Mouse (Mus musculus) lung, embryonic 14.5 days (tissue): ENCODE measurements around the gene Filip1. TPM values are rescaled to one million over a fixed set of nuclear protein-coding genes. Genes with fewer than 3 reads are reported as not detected.

ENCODE experiments used
- ATAC-seq: fragments of 200-750 bp; cut with Nextera tagmentation; 2 replicates; pipeline ENCODE4 v1.8.0; 2017; ENCODE audit warnings: mild to moderate bottlenecking, moderate TSS enrichment, moderate library complexity; ENCODE audit not compliant: insufficient read depth
- DNase-seq: peaks from one replicate; pipeline ENCODE4 v3.0.0-alpha.2; 2015
- H3K27ac ChIP-seq: fragments of 300-500 bp; sonication (generic); 2 replicates; pipeline ENCODE4 v1.5.1; 2014; ENCODE audit warnings: low read depth, mild to moderate bottlenecking, moderate library complexity
- H3K27me3 ChIP-seq: fragments of 300-500 bp; sonication (generic); 2 replicates; pipeline ENCODE4 v1.6.1; 2014; ENCODE audit warnings: low read length, control low read depth; ENCODE audit not compliant: insufficient read depth
- H3K36me3 ChIP-seq: fragments of 300-500 bp; sonication (generic); 2 replicates; pipeline ENCODE4 v1.6.1; 2014; ENCODE audit warnings: control low read depth; ENCODE audit not compliant: insufficient read depth
- H3K4me1 ChIP-seq: fragments of 300-500 bp; sonication (generic); 2 replicates; pipeline ENCODE4 v1.6.1; 2014; ENCODE audit warnings: antibody characterized with exemption, control low read depth; ENCODE audit not compliant: insufficient read depth
- H3K4me2 ChIP-seq: fragments of 300-500 bp; sonication (generic); 2 replicates; pipeline ENCODE4 v1.6.1; 2014; ENCODE audit warnings: mild to moderate bottlenecking
- H3K4me3 ChIP-seq: fragments of 300-500 bp; sonication (generic); 2 replicates; pipeline ENCODE4 v1.5.1; 2014; ENCODE audit warnings: low read depth, low read length
- H3K9ac ChIP-seq: fragments of 300-500 bp; sonication (generic); 2 replicates; pipeline ENCODE4 v1.6.1; 2014
- H3K9me3 ChIP-seq: fragments of 300-500 bp; sonication (generic); 2 replicates; pipeline ENCODE4 v1.6.1; 2016; ENCODE audit warnings: low read depth, low read length, control low read depth
- CTCF ChIP-seq: IDR thresholded peaks from 2 replicates; pipeline ENCODE4 v1.5.1; 2016; ENCODE audit warnings: antibody characterized with exemption, low read depth
- WGBS: fragments of 180-500 bp; shearing (Covaris S2); extraction: QIAGEN DNeasy Blood & Tissue Kit; methylation state at CpG from one replicate; pipeline ENCODE4 v1.1.7; 2014; 5-methylcytosine and 5-hydroxymethylcytosine counted together
- polyA plus RNA-seq: library from polyadenylated mRNA; unstranded; fragments of >200 nt; fragmentation: Nextera tagmentation; extraction: Ambion mirVana; gene quantifications from 2 replicates; pipeline ENCODE4 v1.2.1, GENCODE M21; 2014

The Filip1 gene
- polyA plus RNA-seq, 1 experiment from 2014 or later = 12.2 TPM

DNA sequence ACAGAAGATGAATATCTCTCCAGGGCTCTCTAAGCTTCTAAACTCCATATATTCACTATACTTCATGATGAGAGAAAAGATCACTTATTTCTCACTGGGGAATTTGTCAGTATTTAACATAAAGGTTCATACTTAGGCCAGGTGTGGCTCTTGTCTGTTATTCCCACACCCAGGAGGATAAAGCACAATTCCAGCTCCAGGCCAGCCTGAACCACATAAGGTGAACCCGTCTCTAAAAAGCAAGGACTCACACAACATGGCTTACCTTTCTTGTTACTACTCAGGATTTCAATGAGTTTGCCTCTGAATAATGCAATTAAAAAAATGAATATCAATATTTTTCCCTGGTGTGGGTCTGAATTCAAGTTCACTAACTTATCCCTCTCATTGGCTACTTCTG lies 23.6 kb downstream of the Filip1 start:
- H3K4me3 ChIP-seq = no peak overlapping the region
- H3K4me2 ChIP-seq = no peak overlapping the region
- no peaks in the 10 kb centered on the region for H3K36me3 ChIP-seq
- DNase-seq = no peak
- no peak for ATAC-seq
- no peak overlapping the region for H3K9ac ChIP-seq
- H3K4me1 ChIP-seq = 0 out of 2 replicates have a peak, but pooled peaks cover 3% of the 10 kb centered on the region
- WGBS = 92% methylated on average over 1 of the region's 1 CpGs
- H3K9me3 ChIP-seq = peaks cover 4% of the 10 kb centered on the region; the same call in 1 of the 2 replicates
- no peak overlapping the region for H3K27ac ChIP-seq
- TF ChIP-seq CTCF = no peak
- no peaks in the 10 kb centered on the region for H3K27me3 ChIP-seq

- Histone ChIP-seq H3K4me2 (no peak overlapping the region), H3K27ac (no peak overlapping the region), H3K4me3 (no peak overlapping the region), H3K36me3 (no peaks in the 10 kb centered on the region), H3K4me1 (0 out of 2 replicates have a peak, but pooled peaks cover 4% of the 10 kb centered on the region), H3K9me3 (peaks cover 4% of the 10 kb centered on the region; the same call in 1 of the 2 replicates), H3K27me3 (no peaks in the 10 kb centered on the region), H3K9ac (no peak overlapping the region)
- TF ChIP-seq CTCF = no peak
- WGBS = 88% methylated on average over 10 of the region's 10 CpGs
- DNase-seq (no peak), ATAC-seq (no peak)
These were observed 29.4 kb downstream of the Filip1 start for GRCm38 (mm10) chr9:79983244-79983643.

DNA sequence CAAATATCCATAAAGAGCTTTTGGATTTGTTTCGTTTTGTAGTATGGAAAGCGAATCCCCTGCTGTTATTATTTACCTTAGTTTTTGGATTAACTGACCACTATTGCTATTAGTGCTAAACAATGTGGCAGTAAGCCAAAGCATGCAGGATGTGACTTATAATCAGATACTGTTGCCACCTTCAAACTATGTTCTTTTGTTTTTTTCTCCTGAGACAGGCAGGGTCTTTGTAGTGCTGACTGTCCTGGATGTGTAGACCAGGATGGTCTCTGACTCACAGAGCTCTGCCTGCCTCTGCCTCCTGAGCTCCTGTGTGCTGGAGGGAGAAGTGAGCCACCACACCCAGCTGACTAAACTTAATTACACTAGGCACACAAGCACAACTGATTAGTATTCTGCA lies 33.4 kb downstream of the Filip1 start:
- Histone ChIP-seq H3K4me1 (peaks cover 9% of the 10 kb centered on the region; the same call in 1 of the 2 replicates), H3K4me3 (no peak overlapping the region), H3K27ac (no peak overlapping the region), H3K4me2 (no peak overlapping the region), H3K9ac (no peak overlapping the region), H3K36me3 (no peaks in the 10 kb centered on the region), H3K27me3 (no peaks in the 10 kb centered on the region), H3K9me3 (no peaks in the 10 kb centered on the region)
- TF ChIP-seq CTCF = no peak
- peak; percentile 17; the same call in 1 of the 2 replicates for ATAC-seq
- DNase-seq = no peak
- WGBS = 88% methylated on average over 2 of the region's 2 CpGs

DNA sequence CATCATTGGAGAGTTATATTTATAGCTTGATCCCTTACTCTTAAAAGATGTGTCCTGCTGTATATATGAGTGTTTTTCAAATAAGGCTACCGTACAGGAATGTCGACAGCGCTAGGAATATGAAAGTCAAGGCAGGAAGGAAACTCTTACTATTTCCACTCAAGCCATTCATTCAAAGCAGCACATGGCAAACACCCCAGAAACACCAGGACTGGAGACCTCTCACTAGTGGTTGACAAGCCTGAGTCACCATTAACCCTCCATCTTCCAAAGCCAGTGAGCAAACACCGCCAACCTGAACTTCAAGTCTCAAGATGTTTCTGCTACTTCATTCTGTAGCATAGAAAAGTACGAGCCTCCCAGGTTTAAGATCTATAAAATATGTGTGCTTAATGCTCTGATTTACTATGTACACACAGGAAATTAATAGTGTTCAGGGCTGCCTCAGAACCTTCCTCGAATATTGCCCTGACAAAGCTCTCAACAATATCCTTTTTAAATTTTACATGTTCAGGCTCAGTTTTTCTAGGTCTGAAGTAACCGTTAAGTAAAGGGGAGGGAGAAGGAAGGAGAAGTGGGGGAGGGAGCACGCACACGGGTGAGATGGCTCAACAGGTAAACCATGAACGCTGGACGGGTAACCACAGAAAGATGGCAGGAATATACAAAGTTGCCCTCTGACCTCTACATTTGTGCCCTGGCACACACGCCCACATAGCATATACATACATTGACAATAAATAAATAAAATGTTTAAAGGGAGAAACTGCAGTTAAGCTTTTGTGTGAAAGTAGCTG lies 34.2 kb downstream of the Filip1 start:
- no peak for TF ChIP-seq CTCF
- Histone ChIP-seq H3K4me3 (peak overlapping the region; percentile 40), H3K27me3 (no peaks in the 10 kb centered on the region), H3K9me3 (no peaks in the 10 kb centered on the region), H3K9ac (peak overlapping the region; percentile 59; the same call in 1 of the 2 replicates), H3K36me3 (no peaks in the 10 kb centered on the region), H3K4me1 (peaks cover 9% of the 10 kb centered on the region; the same call in 1 of the 2 replicates), H3K4me2 (peak overlapping the region; percentile 82), H3K27ac (peak overlapping the region; percentile 91)
- DNase-seq (peak; percentile 72), ATAC-seq (peak; percentile 52)
- 30% methylated on average over 12 of the region's 12 CpGs for WGBS

DNA sequence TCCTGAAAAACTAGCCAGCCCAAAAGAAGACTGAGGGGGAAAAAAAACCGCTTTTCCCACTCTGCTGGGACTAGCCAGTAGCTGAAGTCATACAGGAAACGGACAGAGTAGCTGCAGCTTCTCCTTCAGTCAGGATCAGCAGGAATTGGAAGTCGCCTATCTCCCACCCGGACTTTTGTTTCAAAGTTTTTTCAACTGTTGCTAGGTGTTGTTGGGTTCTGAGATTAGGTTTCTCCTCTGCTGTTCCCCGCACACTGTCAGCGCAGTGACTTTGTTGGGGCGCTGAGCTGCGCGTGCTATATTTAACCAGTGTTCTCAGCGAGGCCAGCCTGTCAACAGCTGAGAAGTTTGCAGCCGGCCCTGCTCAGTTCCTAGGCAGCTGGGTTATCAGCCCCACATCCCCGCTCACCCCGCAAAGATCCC lies 35.1 kb downstream of the Filip1 start:
- Histone ChIP-seq H3K4me2 (peak overlapping the region; percentile 82), H3K27ac (peak overlapping the region; percentile 91), H3K9me3 (no peaks in the 10 kb centered on the region), H3K9ac (peak overlapping the region; percentile 59), H3K27me3 (no peaks in the 10 kb centered on the region), H3K36me3 (no peaks in the 10 kb centered on the region), H3K4me3 (peak overlapping the region; percentile 40), H3K4me1 (peaks cover 9% of the 10 kb centered on the region; the same call in 1 of the 2 replicates)
- DNase-seq (peak; percentile 82), ATAC-seq (peak; percentile 79)
- 1% methylated on average over 13 of the region's 13 CpGs for WGBS
- no peak for TF ChIP-seq CTCF

- no peaks in the 10 kb centered on the region for H3K36me3 ChIP-seq
- H3K4me2 ChIP-seq = peak overlapping the region; percentile 82
- peaks cover 14% of the 10 kb centered on the region; the same call in 1 of the 2 replicates for H3K4me1 ChIP-seq
- H3K27me3 ChIP-seq = no peaks in the 10 kb centered on the region
- peak overlapping the region; percentile 91; the same call in 1 of the 2 replicates for H3K27ac ChIP-seq
- TF ChIP-seq CTCF = no peak
- H3K9me3 ChIP-seq = no peaks in the 10 kb centered on the region
- peak overlapping the region; percentile 40 for H3K4me3 ChIP-seq
- 39% methylated on average over 8 of the region's 8 CpGs for WGBS
- ATAC-seq (no peak), DNase-seq (no peak)
- H3K9ac ChIP-seq = peak overlapping the region; percentile 59
These were observed 35.9 kb downstream of the Filip1 start for GRCm38 (mm10) chr9:79976789-79977188.

GRCm38 (mm10) chr9:79975121-79975520 lies 37.5 kb downstream of the Filip1 start:
- no peaks in the 10 kb centered on the region for H3K36me3 ChIP-seq
- H3K4me3 ChIP-seq = no peak overlapping the region
- H3K9me3 ChIP-seq = no peaks in the 10 kb centered on the region
- ATAC-seq = no peak
- no peak overlapping the region for H3K27ac ChIP-seq
- H3K9ac ChIP-seq = no peak overlapping the region
- no peaks in the 10 kb centered on the region for H3K27me3 ChIP-seq
- peaks cover 19% of the 10 kb centered on the region; the same call in 1 of the 2 replicates for H3K4me1 ChIP-seq
- H3K4me2 ChIP-seq = peak overlapping the region; percentile 82
- WGBS = 65% methylated on average over 5 of the region's 5 CpGs
- no peak for DNase-seq
- TF ChIP-seq CTCF = no peak
